Mouse (Mus musculus) kidney, postnatal 0 days (tissue): Measurements from ENCODE around the gene Ints7. TPM values are rescaled to one million over a fixed set of nuclear protein-coding genes. Genes with fewer than 3 reads are reported as not detected.
A peak's percentile ranks its signal among the peaks of the same experiment; 100 is the strongest.

Source experiments
- ATAC-seq: fragments of 200-750 bp; cut with Nextera tagmentation; replicated peaks from 2 replicates; pipeline ENCODE4 v1.8.0; 2017; ENCODE audit warnings: low read depth, moderate number of reproducible peaks, moderate TSS enrichment, moderate library complexity; ENCODE audit not compliant: low FRiP score
- DNase-seq: peaks from one replicate; pipeline ENCODE4 v3.0.0-alpha.2; 2016; ENCODE audit warnings: low spot score
- H3K27ac ChIP-seq: fragments of 300-500 bp; sonication (generic); 2 replicates; pipeline ENCODE4 v1.5.1; 2014; ENCODE audit warnings: mild to moderate bottlenecking
- H3K27me3 ChIP-seq: fragments of 300-500 bp; sonication (generic); 2 replicates; pipeline ENCODE4 v1.6.1; 2014; ENCODE audit warnings: low read length, mixed read lengths; ENCODE audit not compliant: insufficient read depth
- H3K36me3 ChIP-seq: fragments of 300-500 bp; sonication (generic); 2 replicates; pipeline ENCODE4 v1.6.1; 2014; ENCODE audit warnings: low read length, mixed read lengths; ENCODE audit not compliant: insufficient read depth
- H3K4me1 ChIP-seq: fragments of 300-500 bp; sonication (generic); replicated peaks from 2 replicates; pipeline ENCODE4 v1.6.1; 2014; ENCODE audit warnings: antibody characterized with exemption, low read length, mixed read lengths; ENCODE audit not compliant: insufficient read depth
- H3K4me2 ChIP-seq: fragments of 300-500 bp; sonication (generic); 2 replicates; pipeline ENCODE4 v1.6.1; 2014; ENCODE audit warnings: mild to moderate bottlenecking, low read length, moderate library complexity, mixed read lengths
- H3K4me3 ChIP-seq: fragments of 300-500 bp; sonication (generic); replicated peaks from 2 replicates; pipeline ENCODE4 v1.5.1; 2014; ENCODE audit warnings: low read depth, low read length
- H3K9ac ChIP-seq: fragments of 300-500 bp; sonication (generic); 2 replicates; pipeline ENCODE4 v1.6.1; 2014; ENCODE audit warnings: low read depth, low read length
- H3K9me3 ChIP-seq: fragments of 300-500 bp; sonication (generic); replicated peaks from 2 replicates; pipeline ENCODE4 v1.6.1; 2016; ENCODE audit warnings: low read length, inconsistent platforms, mixed read lengths
- CTCF ChIP-seq: IDR thresholded peaks from 2 replicates; pipeline ENCODE4 v1.5.1; 2016; ENCODE audit warnings: antibody characterized with exemption, low read depth, mild to moderate bottlenecking, moderate library complexity
- WGBS: fragments of 180-500 bp; shearing (Covaris S2); extraction: QIAGEN DNeasy Blood & Tissue Kit; methylation state at CpG from one replicate; pipeline ENCODE4 v1.1.7; 2014; 5-methylcytosine and 5-hydroxymethylcytosine counted together
- polyA plus RNA-seq: library from polyadenylated mRNA; unstranded; fragments of >200 nt; fragmentation: Nextera tagmentation; extraction: Ambion mirVana; gene quantifications from 2 replicates; pipeline ENCODE4 v1.2.1, GENCODE M21; 2015

Ints7 gene
- 31.7 and 38.9 TPM in 2 replicates for polyA plus RNA-seq

GRCm38 (mm10) chr1:191575458-191576247 lies at the start of gene Ints7, which contains the start of gene Dtl:
Gene Ints7 (plus strand): TSS chr1:191575636.
Gene Dtl (minus strand): TSS chr1:191575544.
- DNase-seq (peak; percentile 100), ATAC-seq (peak; percentile 97)
- Histone ChIP-seq H3K9ac (peak within 1 kb of the TSS; percentile 82), H3K27ac (peak within 1 kb of the TSS; percentile 95), H3K4me2 (peak within 1 kb of the TSS; percentile 79), H3K36me3 (no peaks in the 10 kb centered on the region), H3K9me3 (no peaks in the 10 kb centered on the region), H3K4me3 (peak within 1 kb of the TSS; percentile 88), H3K27me3 (no peaks in the 10 kb centered on the region), H3K4me1 (peaks cover 14% of the 10 kb centered on the region)
- WGBS = under 1% methylated on average over 70 of the region's 70 CpGs
- peak; percentile 99 for TF ChIP-seq CTCF

- Histone ChIP-seq H3K9me3 (no peaks in the 10 kb centered on the region), H3K4me3 (no peak overlapping the region), H3K4me2 (no peak overlapping the region), H3K27ac (no peak overlapping the region), H3K9ac (no peak overlapping the region), H3K36me3 (no peaks in the 10 kb centered on the region), H3K27me3 (no peaks in the 10 kb centered on the region), H3K4me1 (no peaks in the 10 kb centered on the region)
- no peak for TF ChIP-seq CTCF
- 73% methylated on average over 3 of the region's 3 CpGs for WGBS
- no peak for DNase-seq
- ATAC-seq = no peak
Observed at GRCm38 (mm10) chr1:191527089-191527488, 48.3 kb upstream of the Ints7 start.

- H3K36me3 ChIP-seq = no peaks in the 10 kb centered on the region
- H3K9me3 ChIP-seq = no peaks in the 10 kb centered on the region
- ATAC-seq (no peak), DNase-seq (no peak)
- WGBS = 53% methylated on average over 4 of the region's 4 CpGs
- no peaks in the 10 kb centered on the region for H3K27me3 ChIP-seq
- H3K4me3 ChIP-seq = no peak overlapping the region
- no peak overlapping the region for H3K9ac ChIP-seq
- no peak overlapping the region for H3K27ac ChIP-seq
- H3K4me2 ChIP-seq = no peak overlapping the region
- H3K4me1 ChIP-seq = no peaks in the 10 kb centered on the region
- TF ChIP-seq CTCF = no peak
Observed at GRCm38 (mm10) chr1:191527921-191528612, 47.4 kb upstream of the Ints7 start.

GRCm38 (mm10) chr1:191529406-191529805 lies 46.0 kb upstream of the Ints7 start:
- Histone ChIP-seq H3K27me3 (no peaks in the 10 kb centered on the region), H3K36me3 (no peaks in the 10 kb centered on the region), H3K4me2 (no peak overlapping the region), H3K4me1 (no peaks in the 10 kb centered on the region), H3K9ac (no peak overlapping the region), H3K27ac (no peak overlapping the region), H3K9me3 (no peaks in the 10 kb centered on the region), H3K4me3 (no peak overlapping the region)
- WGBS = 81% methylated on average over 2 of the region's 2 CpGs
- ATAC-seq (no peak), DNase-seq (no peak)
- no peak for TF ChIP-seq CTCF

GRCm38 (mm10) chr1:191531023-191531422 lies 44.4 kb upstream of the Ints7 start:
- WGBS = 53% methylated on average over 1 of the region's 1 CpGs

GRCm38 (mm10) chr1:191534896-191535295 lies 40.5 kb upstream of the Ints7 start:
- no peaks in the 10 kb centered on the region for H3K4me1 ChIP-seq
- 67% methylated on average over 2 of the region's 2 CpGs for WGBS
- H3K27ac ChIP-seq = no peak overlapping the region
- no peak overlapping the region for H3K4me2 ChIP-seq
- no peak overlapping the region for H3K4me3 ChIP-seq
- no peak overlapping the region for H3K9ac ChIP-seq
- no peaks in the 10 kb centered on the region for H3K36me3 ChIP-seq
- DNase-seq (no peak), ATAC-seq (no peak)
- no peaks in the 10 kb centered on the region for H3K9me3 ChIP-seq
- TF ChIP-seq CTCF = no peak
- no peaks in the 10 kb centered on the region for H3K27me3 ChIP-seq

More at GRCm38 (mm10) chr1:191531023-191531422, 44.4 kb upstream of the Ints7 start:
- no peaks in the 10 kb centered on the region for H3K4me1 ChIP-seq
- no peak for ATAC-seq
- H3K9ac ChIP-seq = no peak overlapping the region
- H3K36me3 ChIP-seq = no peaks in the 10 kb centered on the region
- no peaks in the 10 kb centered on the region for H3K9me3 ChIP-seq
- H3K27ac ChIP-seq = no peak overlapping the region
- no peak for TF ChIP-seq CTCF
- no peak overlapping the region for H3K4me2 ChIP-seq
- DNase-seq = no peak
- no peaks in the 10 kb centered on the region for H3K27me3 ChIP-seq
- H3K4me3 ChIP-seq = no peak overlapping the region
